ENCODE assay signal across 18 mouse cellular contexts in the genomic region with DNA sequence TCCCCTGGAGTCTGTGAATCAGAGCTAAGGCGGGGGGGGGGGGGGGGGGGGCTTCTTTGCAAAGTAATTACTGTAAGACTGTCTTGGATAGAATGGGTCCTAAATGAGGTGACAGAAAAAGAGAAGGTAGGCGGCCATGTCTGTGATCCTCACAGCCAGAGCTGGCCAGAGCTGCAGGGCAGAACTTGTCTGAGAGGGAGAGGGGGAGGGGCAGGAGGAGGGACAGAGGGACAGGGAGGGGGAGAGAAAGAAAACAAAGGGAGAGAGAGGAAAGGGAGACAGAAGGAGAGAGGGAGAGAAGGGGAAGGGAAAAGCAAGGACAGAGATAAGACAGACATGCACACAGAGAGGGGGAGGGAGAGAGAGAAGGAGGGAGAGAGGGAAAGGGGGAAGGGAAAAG.
"Had no signal": no experiment of that assay in that cellular context is flagged by ENCODE, and none has a peak within 500 bp of the region (broad histone marks: within the 10 kb centered on the region; RNA-seq: fewer than 3 reads in every experiment).

No protein-coding gene starts in this region.

- H3K27ac ChIP-seq: kidney, postnatal 0 days; limb, embryonic 12.5 days; liver, embryonic 13.5 days; lung, embryonic 15.5 days; macrophage; midbrain, embryonic 13.5 days had no signal

- H3K9ac ChIP-seq: limb, embryonic 12.5 days; liver, embryonic 13.5 days; liver, postnatal 0 days; lung, embryonic 15.5 days; midbrain, embryonic 13.5 days had no signal

- H3K4me1 ChIP-seq: liver, embryonic 13.5 days had no signal

- H3K27me3 ChIP-seq: limb, embryonic 12.5 days; lung, embryonic 15.5 days; midbrain, embryonic 13.5 days had no signal

- H3K4me3 ChIP-seq: limb, embryonic 12.5 days; liver, embryonic 13.5 days; lung, embryonic 15.5 days; megakaryocyte, embryonic 14.5 days; midbrain, embryonic 13.5 days had no signal

- H3K9me3 ChIP-seq: limb, embryonic 12.5 days; liver, embryonic 13.5 days; lung, embryonic 15.5 days; midbrain, embryonic 13.5 days had no signal

- DNase-seq: kidney, adult 9 months; kidney, postnatal 36 days; layer of hippocampus, adult 9-11 months; layer of hippocampus, postnatal 36 days; liver; liver, embryonic 13.5 days; liver, postnatal 0 days; lung, postnatal 14 days; right cerebral cortex, postnatal 4 days; spleen, adult 18-20 months; thymus, adult 18-20 months; thymus, postnatal 14 days had no signal

- ATAC-seq: liver, postnatal 0 days; midbrain, embryonic 13.5 days had no signal

- H3K4me2 ChIP-seq: limb, embryonic 12.5 days; liver, embryonic 13.5 days; lung, embryonic 15.5 days; midbrain, embryonic 13.5 days had no signal

- H3K36me3 ChIP-seq: limb, embryonic 12.5 days; liver, embryonic 13.5 days; lung, embryonic 15.5 days; midbrain, embryonic 13.5 days had no signal
